Mouse (Mus musculus) frontal cortex, adult 2 months (tissue): ENCODE results near the gene Phldb2. TPM values are rescaled to one million over a fixed set of nuclear protein-coding genes. Genes with fewer than 3 reads are reported as not detected.

Source experiments
- DNase-seq, 2 experiments: peaks; one replicate each; pipeline ENCODE4 v3.0.0; 2022; ENCODE audit warnings: low spot score in 1 of 2; ENCODE audit errors: extremely low spot score in 1 of 2
- polyA plus RNA-seq: library from polyadenylated mRNA; depleted of rRNA; stranded (reverse); fragments of >200 nt; gene quantifications from 2 replicates; pipeline ENCODE4 v1.2.3, GENCODE M21; 2012

Phldb2 gene
- polyA plus RNA-seq, 1 experiment, result 7.0 TPM

DNA sequence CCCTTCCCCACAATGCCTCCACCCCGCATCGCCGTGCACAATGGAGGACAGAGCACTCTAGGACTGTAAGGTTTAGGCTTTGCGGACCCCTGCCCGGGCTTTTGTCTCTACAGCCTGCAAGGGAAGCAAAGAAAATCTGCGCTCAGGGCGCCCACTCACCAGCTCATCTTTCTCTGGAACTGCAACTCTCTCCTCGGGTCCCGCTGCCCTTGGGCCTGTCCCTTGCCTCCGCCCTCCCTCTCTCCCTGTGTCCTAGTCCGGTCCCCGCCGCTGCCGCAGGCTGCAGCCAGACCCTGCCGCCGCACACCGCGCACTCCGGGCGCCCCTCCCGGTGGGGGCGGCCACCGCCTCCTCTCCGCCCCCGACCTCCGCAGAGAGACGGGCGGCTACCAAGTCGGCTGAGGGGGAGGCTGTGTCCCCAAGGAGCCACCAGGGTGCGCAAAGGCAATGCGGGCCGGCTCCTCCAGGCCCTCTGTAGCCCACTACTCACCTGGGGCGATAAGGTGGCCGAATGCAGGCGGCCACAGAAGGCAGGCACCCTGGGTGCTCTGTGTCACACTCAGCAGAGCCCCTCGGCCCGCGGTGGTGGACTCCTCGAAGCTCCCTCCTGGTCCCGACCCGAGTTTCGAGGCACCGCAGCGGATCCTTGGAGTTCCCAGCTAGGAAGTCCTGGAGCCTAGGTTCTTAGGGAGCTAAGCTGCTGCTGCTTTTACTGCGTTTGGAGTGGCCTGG is 109.2 kb downstream of the Phldb2 start:
- peak; percentile 24 to 49 for DNase-seq

DNA sequence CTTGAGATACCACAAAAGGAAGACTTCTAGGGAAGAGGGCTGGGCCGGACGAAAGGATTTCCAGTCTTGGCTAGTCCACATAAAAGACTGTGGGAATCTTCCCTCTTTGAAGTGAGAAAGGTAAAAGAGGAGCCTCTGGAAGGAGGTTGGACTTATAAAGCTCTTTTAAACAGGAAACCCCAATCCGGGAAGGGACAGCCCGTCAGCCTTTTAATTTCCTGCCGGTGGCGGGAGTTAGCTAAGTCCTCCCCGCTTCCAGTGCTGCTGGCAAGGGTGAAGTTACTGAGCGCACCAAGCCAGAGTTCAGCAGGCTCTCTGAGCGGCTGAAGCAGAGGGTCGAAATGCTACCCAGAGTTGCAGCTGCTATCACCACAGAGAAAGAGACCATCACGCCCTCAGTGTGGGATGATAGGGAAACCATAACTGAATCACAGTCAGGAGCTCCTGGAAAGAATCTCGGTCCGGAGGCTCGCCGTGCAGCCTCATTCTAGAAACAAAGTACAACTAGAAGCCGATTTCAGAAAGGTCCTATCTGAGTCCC is 110.0 kb downstream of the Phldb2 start:
- peak in 1 of 2 experiments; percentile 9 for DNase-seq

DNA sequence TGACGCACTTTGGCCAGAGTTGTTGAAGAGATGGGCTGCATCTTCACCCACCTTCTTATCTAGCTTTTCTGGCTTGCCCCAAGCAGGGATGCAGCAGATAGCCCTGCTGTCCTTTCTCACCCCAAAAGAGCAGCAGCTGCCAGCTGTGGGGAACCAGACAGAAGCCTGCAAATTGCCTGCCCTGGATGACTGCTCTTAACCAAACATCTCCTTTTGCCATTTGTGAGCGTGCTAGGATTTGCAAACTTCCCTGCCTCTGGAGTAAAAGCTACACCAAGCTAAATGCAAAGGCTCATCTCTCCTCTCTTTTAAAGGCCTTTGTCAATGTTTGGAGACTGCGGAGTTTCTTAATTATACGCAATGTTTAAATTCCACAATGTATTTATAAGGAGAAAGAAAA is 111.0 kb downstream of the Phldb2 start:
- DNase-seq, result no peak

DNA sequence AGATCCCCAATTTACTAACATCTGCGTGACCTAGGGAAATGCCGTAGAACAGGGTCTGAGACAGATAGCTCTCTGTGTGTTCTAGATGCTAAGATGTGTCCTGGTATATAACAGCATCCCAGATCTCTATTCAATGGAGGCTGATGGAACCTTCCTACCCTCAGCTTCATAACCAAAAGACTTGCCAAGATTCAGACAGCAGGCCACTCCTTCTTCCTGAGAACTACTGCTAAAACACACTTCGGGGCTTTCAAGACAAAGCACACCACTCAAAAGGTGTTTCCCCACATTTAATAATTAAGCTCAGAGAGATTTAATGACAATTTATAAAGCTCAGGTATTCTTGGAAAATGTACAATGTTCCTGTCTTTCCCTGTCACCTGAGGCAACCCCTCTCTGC is 111.6 kb downstream of the Phldb2 start:
- no peak for DNase-seq

DNA sequence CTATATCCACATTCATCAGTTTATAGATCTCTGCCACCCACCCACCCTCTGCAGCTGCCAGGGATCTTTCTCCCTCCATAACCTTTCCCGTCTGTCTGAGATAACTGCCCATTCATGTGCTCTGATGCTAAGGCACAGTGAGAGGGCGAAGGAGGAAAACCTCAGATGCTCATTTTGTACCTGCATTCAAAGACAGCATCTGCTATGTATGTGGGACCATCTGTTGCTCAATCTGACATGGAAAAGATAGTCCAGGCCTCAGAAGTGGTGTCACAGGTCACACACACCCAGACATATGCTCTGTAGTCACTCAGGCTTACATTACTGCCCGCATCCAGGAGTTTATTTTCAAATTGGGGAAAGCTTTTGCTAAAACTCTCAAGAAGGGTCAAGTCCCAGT is 112.4 kb downstream of the Phldb2 start:
- no peak for DNase-seq

DNA sequence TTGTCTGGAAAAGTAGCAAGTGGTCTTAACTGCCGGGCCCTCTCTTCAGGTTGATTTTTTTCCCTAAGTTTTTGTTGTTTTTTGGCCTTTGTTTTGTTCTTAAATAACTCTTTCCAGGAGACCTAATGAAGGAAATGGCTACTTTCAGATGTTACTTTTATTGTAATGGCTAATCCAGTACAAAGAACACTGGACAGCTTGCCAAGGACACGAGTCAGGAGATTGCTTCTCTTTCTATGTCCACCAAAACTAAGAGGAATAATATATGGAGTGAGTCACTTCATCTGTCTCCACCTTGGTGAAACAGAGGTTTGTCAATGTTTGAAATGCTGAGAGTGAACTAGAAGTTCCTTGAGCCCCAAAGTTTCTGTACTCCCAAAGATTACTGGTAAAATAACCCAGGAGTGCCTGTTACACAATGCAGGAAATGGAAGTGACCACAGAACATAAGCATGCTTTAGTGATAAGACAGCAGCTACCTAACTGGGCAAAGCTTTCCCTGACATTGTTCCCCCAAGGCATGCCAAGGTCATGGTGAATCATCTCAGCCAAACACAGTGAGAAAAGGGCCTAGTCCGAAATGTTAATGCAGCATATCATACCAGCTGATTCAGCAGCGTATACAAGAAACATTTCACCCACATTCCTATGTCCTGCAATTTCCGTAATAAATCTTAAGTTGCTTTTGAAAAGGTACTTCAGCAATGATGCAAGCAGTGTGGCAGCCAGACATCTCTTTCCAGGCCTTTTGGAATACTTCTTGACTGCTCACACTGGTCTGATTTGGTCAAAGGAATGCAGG is 115.7 kb downstream of the Phldb2 start:
- DNase-seq, result no peak

DNA sequence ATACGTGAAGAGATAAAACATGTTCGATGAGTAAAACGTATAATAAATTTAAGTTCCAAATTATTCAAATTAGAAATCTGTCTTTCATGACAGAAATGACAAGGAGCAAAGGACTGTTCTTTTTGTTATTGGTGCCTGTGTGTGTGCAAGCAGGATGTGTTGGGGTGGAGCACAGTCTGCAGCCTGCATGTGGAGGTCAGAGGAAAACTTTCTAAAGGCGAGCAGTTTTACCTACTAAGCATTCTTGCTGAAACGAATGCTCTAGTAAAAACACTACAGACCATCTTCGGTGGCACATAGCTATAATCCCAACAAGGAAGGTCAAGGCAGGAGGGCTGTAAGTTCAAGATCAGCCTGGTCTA is 120.7 kb downstream of the Phldb2 start:
- DNase-seq, result no peak

DNA sequence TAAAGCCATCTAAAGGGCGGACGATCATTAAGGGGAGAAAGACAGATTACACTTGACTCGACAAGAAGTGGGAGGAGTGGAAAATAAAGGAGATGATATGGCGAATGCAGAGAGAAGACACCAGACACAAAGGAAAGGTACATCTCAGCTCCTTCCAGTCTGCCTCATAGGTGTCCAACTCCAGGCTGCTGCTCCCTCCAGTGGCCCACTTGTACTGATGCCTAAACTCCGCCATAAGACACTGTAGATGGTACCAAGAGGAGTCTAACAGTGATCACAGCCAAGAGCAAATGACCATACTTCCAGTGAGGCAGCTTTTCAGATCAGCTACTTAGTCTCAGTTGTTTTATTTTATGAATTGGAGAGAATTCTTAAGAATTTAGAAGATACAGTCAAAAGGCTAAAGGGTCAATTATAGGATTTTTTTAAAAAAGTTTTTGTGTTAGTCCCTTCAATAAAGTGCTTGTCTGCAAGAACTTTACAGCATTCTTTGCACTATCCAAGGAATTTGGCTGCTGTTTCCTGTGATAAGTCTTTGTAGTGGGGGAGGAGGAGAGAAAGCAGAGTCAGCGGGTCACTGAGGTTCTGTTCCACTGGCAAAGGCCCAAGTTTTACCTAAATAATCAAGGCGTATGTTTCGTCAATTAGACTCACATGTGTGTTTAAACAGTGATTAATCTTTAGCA is 121.2 kb downstream of the Phldb2 start:
- no peak for DNase-seq

DNA sequence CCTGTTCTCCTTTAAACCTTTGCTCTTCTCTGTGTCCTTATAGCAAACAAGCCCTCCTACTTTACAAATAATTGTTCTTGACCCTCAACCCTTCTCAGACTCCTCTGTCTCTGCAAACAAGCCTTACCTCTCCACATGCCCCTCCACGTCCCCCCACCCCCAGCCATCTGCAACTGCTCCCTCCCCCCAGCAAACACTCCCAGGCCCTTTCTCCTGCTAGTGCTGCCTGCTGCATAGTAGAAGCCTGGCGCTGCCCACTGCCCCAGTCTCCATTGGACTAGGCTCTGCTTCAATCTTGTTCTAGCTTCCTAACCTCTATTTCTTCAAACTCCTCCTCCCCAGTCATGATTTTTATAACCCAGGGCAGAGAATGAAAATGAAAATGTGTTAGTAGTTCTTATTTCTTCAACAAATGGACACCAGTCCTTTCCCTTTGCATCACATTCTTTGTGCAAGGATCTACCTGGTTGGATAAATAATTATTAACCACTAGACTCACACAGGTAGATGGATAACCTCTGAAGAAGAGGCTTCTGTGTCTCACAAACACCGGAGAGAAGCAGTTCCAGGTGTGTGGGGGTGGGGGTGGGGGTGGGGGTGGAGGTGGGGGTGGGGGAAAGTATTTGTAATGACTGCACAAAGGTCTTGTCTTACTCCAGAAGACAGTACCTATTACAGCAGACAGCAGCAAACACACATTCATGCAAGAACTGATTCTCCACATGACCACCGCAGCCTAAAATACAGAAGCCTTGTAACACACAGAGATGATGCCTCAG is 122.1 kb downstream of the Phldb2 start:
- no peak for DNase-seq

DNA sequence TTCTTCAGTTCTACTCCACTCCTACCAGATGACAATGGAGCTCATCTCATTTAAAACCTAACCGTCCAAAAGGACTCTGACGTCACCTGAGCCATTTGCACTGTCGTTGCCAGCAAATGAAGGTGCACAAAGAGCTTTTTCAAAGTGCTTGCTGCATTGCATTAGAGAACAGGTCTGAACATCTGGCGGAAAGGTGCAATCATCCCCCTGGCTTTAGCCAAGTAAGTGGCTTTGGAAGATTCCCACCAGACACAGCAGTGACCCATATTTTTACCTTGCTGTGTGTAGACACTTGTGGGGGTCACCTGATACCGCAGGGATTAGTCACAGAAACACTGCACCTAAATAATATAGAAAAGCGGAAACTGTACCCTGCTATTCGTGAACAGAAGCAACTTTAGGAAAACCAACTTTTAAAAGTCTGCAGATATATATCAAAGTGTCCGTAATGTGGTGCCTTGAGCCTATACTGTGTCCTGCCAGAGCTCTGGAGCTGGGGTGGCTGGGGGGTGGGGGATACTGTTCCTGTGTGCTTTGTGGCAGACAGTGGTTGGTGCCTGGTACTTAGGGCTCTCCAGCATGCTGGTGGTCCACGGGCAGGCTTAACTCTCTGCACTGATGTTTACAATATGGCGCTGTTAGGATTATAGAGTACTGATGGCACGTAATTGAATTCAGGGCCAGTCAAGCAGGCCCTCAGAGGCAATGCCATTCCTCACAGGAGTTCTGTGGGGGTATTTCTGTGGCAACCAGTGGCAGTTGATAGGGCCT is 123.1 kb downstream of the Phldb2 start:
- DNase-seq, result no peak

DNA sequence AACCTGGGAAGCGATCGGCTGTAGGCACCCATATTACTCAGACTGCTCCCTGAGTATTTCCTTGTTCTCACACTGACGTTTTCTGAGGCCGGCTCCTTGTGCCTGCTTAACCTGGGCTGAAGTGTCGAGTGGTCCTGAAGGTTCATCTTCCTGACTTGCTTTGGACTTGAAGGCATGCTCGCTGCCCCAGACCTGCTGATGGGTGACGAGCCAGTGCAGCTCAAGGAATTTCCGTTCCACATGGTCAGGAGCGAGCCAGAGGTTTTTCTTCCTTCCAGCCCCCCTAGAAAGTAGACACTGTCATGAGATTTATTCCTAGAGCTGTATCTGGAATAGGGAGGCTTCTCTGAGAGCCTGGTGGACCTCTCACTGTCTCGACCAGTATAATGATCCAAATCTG is 128.1 kb downstream of the Phldb2 start:
- no peak for DNase-seq

DNA sequence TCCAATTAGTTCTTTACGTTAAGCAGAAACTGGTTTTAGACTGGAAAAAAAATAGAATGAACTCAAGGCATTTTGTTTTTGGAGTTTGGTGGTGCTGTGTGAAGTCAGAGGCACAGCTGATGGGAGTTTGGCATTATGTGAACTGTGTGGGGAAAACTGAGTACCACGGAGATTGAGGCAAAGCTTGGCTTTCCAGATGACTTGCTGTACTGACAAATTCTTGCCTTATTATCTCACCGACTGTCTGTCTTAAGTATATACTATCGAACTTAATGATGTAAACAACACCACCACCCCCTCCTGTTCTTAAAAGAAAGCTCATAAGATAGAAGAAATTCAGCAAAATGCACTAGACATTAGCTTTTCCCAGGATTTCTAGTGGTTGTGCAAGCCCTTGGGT is 129.4 kb downstream of the Phldb2 start:
- DNase-seq, result no peak

DNA sequence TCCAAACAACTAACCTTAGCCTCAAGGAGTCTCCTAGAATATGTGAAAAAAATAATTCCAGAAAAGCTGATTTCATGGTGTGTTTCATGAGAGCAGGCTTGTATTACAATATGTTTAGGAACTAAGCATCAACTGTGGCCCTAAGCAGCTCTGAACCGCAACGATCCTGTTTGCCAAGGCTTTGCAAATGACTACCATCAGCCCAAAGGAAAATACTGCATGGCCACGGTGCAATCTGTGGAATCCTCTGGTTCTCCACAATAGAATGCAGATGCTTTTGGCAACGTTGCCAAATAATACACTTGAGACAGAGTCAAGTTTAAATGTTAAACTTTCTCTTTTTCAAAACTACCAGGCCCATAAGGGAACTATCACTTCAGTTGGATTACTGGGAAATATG is 133.5 kb downstream of the Phldb2 start:
- DNase-seq, result no peak

DNA sequence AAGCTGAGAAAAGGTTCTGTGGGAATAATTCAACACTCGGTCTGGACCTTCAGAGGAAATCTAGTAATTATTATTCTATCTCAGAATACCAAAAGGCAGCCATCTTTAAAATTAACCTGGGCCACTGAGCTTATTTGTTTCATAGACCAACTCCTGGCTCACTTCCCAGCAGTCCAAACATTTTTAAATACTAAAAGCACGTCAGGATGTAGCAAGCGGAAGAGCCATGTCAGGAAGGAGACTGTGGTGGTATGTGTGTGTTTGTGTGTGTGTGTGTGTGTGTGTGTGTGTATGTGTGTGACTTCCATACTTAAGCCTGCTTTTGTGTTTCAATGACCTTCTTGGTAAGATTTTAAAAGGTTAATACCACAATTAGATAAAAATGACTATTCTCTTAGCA is 135.6 kb downstream of the Phldb2 start:
- DNase-seq, result no peak

DNA sequence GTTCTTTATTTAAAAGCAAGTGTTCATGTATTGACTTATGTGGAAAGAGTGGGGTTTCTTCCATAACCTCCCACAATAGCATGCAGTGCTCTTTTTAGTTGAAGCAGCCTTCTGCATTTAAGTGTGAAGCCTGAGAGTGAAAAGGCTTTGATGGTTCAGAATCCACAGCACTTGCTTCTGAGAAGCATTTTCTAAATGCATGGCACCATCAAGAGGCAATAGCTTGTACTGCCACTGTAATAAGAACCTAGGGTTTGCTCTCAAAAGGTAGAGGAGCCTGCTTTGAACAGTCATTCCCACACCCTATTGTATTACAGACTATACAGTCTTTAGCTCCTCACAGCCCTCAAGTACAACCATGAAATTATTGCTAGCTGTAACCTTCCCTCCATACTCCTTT is 136.7 kb downstream of the Phldb2 start:
- DNase-seq, result peak in 1 of 2 experiments; percentile 57

DNA sequence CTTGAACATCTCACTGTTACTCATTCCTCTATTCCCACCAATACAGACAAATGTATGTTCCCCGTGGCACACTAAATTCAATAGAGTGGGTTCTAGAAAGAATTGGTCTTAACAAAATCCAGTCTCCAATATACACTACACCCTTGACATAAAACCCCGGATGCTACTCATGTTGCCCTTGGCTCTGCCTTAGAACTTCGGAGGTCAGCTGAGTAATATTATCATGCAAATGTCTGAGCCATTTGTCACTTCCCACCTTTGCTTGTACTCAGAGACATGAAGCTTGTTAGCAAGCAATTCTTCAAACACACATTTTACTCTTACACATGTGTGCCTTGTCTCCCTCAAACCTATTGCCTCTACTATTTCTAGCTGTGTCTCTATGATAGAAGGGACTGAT is 138.8 kb downstream of the Phldb2 start:
- DNase-seq, result no peak

DNA sequence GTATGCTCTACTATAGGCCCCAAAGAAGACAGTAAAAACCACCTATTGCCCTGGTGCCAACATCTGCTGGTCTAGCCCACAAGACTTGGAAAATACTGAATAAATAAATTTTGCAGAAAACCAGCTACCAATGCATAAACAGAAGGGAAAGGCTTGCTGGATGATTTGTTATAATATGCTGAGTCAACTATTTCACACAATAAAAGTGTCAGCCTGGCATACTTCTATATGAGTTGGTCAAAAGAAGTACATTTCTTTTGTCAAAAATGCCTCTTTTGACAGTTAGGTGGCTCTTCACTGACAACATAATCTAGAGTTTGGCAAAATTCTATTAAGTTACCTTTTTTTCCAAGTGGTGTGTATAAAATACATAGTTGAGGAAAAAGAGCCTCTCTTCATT is 141.6 kb downstream of the Phldb2 start:
- no peak for DNase-seq

DNA sequence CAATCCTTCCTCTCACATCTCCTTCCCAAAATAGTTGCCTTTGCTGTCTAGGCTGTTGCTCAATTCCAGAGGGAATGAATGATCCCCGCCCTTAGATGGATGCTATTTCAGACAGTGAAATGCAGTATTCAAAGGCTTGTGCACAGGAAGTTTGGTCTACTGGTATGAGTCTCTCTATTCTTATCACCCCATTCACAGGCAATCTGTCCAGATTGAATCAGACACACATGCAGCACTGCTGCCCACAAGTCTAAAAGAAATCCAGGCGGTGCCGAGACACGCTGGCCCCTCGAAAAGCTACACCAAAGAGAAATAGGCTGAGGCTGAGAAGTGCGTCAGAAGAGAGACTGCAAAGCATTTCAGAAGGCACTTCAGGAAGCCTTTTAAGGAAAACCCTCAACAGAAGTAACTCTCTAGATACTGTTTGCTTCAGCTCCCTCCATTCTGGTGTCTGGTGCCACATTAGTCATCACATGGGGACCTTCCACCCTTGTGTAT is 142.5 kb downstream of the Phldb2 start:
- DNase-seq, result peak; percentile 27 to 70

DNA sequence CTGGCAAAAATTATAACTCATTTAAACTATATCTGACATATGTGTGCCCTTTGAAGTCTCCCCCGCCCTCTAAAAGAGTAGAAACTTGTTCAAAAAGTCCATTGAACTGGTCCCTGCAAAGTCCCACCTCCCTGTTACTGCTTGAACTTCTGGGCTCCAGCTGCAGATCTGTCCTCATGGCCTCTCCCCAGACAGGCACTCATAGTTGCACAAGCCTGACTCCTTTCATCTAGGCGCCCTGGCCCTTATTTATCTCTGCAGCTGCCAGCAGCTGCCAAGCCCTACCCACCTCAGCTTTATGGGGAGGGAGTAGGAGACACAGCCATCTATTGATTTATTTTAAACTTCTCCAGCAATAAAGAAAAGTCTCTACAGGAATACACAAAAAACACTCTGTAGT is 143.2 kb downstream of the Phldb2 start:
- no peak for DNase-seq

DNA sequence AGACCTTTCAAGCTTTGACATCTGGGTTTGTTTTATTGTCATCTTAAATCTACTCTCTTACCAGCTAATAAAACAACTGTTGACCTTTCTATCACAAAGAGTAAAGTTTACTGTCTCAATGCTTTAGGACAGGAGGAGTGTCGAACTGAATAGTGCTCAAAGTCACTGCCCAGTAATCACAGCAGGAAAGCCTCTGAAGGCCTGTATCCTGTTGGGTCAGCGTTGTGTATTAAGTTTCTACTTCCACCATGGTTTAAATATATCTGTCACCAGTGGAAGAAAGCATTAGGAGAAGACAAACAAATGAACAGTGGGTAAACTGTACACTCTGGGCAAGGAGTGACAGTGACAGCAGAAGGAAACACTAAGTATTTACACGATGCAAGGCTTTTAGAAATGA is 148.7 kb downstream of the Phldb2 start:
- DNase-seq, result no peak
